Mouse (Mus musculus): ENCODE measurements around the gene Cldn7.

Cldn7 gene

DNA sequence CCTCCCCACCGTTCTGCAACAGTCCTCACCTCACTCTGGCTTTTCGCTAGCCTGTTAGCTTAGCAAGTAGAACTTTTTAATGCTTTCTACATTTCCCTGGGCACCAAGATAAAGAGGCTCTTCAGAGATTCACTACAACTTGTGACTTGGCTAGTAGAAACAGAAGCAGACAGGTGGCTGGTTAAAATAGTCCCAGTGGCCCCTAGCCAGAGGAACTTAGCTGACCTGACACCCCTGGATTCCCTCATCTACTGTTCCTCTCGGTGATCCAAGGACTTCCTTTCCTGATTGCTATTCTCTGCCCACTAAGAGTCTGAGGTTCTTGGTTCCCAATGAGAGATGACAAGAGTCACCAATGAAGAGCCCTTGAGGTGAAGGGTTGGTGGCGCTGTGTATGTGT, 18.8 kb downstream of the Cldn7 start:
- TF ChIP-seq NANOG (IDR thresholded peaks at IDR 0.05; ENCODE audit: borderline replicate concordance, low read length) (no peak), CTCF (conservative IDR thresholded peaks at IDR 0.05; ENCODE audit: low read length) (no peak), POU5F1 (IDR thresholded peaks at IDR 0.05; ENCODE audit: borderline replicate concordance, low read length) (no peak)
- H3K9me3 ChIP-seq (ENCODE audit: low read length), result no peaks in the 10 kb centered on the region
- H3K27me3 ChIP-seq (ENCODE audit: insufficient read depth, low read length), result no peaks in the 10 kb centered on the region
- H3K36me3 ChIP-seq (ENCODE audit: insufficient read depth, low read length), result peaks cover 60% of the 10 kb centered on the region
- H3K4me3 ChIP-seq (replicated peaks; ENCODE audit: low read length), result no peak overlapping the region
- H3K4me1 ChIP-seq (replicated peaks; ENCODE audit: low read depth, low read length), result peaks cover 31% of the 10 kb centered on the region

GRCm38 (mm10) chr11:69984431-69984830, 19.9 kb downstream of the Cldn7 start:
- Histone ChIP-seq H3K4me1 (replicated peaks; ENCODE audit: low read depth, low read length) (peaks cover 22% of the 10 kb centered on the region), H3K9me3 (ENCODE audit: low read length) (no peaks in the 10 kb centered on the region), H3K4me3 (replicated peaks; ENCODE audit: low read length) (no peak overlapping the region), H3K36me3 (ENCODE audit: insufficient read depth, low read length) (peaks cover 65% of the 10 kb centered on the region), H3K27me3 (ENCODE audit: insufficient read depth, low read length) (no peaks in the 10 kb centered on the region)
- TF ChIP-seq POU5F1 (IDR thresholded peaks at IDR 0.05; ENCODE audit: borderline replicate concordance, low read length) (no peak), CTCF (conservative IDR thresholded peaks at IDR 0.05; ENCODE audit: low read length) (no peak)

DNA sequence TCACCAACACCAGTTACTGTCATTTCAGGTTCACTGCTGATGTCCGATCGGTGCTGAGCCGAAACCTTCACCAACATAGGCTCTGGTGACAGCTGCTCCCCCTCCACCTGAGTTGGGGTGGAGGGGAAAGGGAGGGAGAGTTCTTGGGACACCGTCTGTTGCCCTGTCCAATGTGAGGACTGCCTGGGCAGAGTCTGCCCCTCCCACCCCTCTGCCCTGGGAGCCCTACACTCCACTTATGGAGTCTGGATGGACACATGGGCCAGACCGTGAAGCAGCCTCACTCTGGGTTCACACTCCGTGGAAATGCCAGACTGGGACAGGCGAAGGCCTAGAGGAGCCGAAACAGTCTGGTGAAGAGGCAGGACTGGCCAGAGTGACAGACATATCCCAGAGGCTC, 25.4 kb downstream of the Cldn7 start:
- Histone ChIP-seq H3K4me3 (replicated peaks; ENCODE audit: low read length) (no peak overlapping the region), H3K36me3 (ENCODE audit: insufficient read depth, low read length) (peaks cover 74% of the 10 kb centered on the region), H3K27me3 (ENCODE audit: insufficient read depth, low read length) (no peaks in the 10 kb centered on the region), H3K9me3 (ENCODE audit: low read length) (no peaks in the 10 kb centered on the region), H3K4me1 (replicated peaks; ENCODE audit: low read depth, low read length) (peaks cover 34% of the 10 kb centered on the region)
- TF ChIP-seq NANOG (IDR thresholded peaks at IDR 0.05; ENCODE audit: borderline replicate concordance, low read length) (no peak), POU5F1 (IDR thresholded peaks at IDR 0.05; ENCODE audit: borderline replicate concordance, low read length) (no peak), CTCF (conservative IDR thresholded peaks at IDR 0.05; ENCODE audit: low read length) (no peak)

DNA sequence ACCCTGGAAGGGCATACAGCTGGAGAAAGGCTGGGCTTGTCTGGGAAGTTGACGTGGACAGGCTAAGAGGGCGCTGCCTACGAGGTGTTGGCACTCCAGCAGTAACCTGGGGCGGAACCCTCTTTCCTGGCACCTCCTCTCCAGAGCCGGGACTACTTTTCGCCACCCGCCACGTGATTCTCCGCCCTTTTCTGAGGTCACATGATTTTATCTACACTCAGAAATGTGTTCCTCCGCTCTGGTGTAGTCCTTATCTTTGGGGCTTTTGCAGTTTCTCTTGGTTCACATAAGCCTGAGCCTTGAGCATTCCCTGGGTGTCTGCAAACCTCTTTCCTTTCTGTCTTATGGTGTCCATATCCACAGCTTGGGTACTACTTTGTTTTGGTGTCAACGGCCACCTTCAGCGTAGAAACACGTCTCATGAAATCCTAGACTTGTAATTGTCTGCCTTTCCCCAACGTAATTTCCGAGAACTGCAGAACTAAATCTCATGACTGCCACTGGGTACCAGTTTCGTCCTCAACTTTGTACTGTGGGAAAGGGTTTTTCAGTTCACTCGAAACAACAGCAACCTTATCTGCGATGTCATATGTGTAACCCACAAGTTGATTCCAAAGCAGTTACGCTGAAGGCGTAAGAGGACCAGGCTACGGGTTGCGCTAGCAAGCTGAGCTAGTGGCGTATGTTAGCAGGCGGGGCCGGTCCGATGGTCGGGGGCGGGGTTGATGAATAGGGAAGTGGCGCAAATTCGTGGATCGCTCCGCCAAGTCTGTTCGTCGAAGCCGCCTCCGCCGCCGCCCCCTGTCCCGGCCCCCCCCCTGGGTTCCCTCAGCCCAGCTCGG, 26.5 kb downstream of the Cldn7 start, which contains the start of gene Gabarap:
Gabarap (plus strand) TSS at position 294 of the 842 bp plus-strand sequence.
- Histone ChIP-seq H3K36me3 (ENCODE audit: insufficient read depth, low read length) (peaks cover 64% of the 10 kb centered on the region), H3K4me3 (replicated peaks; ENCODE audit: low read length) (peak within 1 kb of the TSS; percentile 89), H3K27me3 (ENCODE audit: insufficient read depth, low read length) (no peaks in the 10 kb centered on the region), H3K9me3 (ENCODE audit: low read length) (no peaks in the 10 kb centered on the region), H3K4me1 (replicated peaks; ENCODE audit: low read depth, low read length) (peaks cover 36% of the 10 kb centered on the region)
- TF ChIP-seq CTCF (conservative IDR thresholded peaks at IDR 0.05; ENCODE audit: low read length) (no peak), NANOG (IDR thresholded peaks at IDR 0.05; ENCODE audit: borderline replicate concordance, low read length) (no peak), POU5F1 (IDR thresholded peaks at IDR 0.05; ENCODE audit: borderline replicate concordance, low read length) (no peak)

GRCm38 (mm10) chr11:69991711-69992110, 27.1 kb downstream of the Cldn7 start:
- no peak for TF ChIP-seq POU5F1 (IDR thresholded peaks at IDR 0.05; ENCODE audit: borderline replicate concordance, low read length)
- no peak for TF ChIP-seq NANOG (IDR thresholded peaks at IDR 0.05; ENCODE audit: borderline replicate concordance, low read length)
- TF ChIP-seq CTCF (conservative IDR thresholded peaks at IDR 0.05; ENCODE audit: low read length), result no peak
- H3K4me3 ChIP-seq (replicated peaks; ENCODE audit: low read length), result peak overlapping the region; percentile 89
- H3K9me3 ChIP-seq (ENCODE audit: low read length), result no peaks in the 10 kb centered on the region
- peaks cover 36% of the 10 kb centered on the region for H3K4me1 ChIP-seq (replicated peaks; ENCODE audit: low read depth, low read length)
- H3K36me3 ChIP-seq (ENCODE audit: insufficient read depth, low read length), result peaks cover 58% of the 10 kb centered on the region
- no peaks in the 10 kb centered on the region for H3K27me3 ChIP-seq (ENCODE audit: insufficient read depth, low read length)

DNA sequence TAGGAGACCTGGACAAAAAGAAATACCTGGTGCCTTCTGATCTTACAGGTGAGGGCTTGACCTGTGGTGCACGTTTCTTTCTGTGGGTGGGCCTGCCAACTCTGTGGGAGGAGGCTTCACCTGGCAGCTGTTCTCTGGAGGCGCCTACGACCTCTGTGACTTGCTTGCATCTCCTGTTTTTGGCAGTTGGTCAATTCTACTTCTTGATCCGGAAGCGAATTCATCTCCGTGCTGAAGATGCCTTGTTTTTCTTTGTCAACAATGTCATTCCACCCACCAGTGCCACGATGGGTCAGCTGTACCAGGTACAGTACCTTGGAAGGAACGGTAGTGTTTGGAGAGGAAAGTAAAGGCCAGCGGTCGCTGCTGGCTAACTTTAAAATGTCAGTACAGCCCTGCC, 27.8 kb downstream of the Cldn7 start:
- no peaks in the 10 kb centered on the region for H3K9me3 ChIP-seq (ENCODE audit: low read length)
- TF ChIP-seq CTCF (conservative IDR thresholded peaks at IDR 0.05; ENCODE audit: low read length) (no peak), NANOG (IDR thresholded peaks at IDR 0.05; ENCODE audit: borderline replicate concordance, low read length) (no peak), POU5F1 (IDR thresholded peaks at IDR 0.05; ENCODE audit: borderline replicate concordance, low read length) (no peak)

GRCm38 (mm10) chr11:69992932-69993331, 28.4 kb downstream of the Cldn7 start:
- H3K9me3 ChIP-seq (ENCODE audit: low read length), result no peaks in the 10 kb centered on the region
- TF ChIP-seq POU5F1 (IDR thresholded peaks at IDR 0.05; ENCODE audit: borderline replicate concordance, low read length) (no peak), CTCF (conservative IDR thresholded peaks at IDR 0.05; ENCODE audit: low read length) (no peak), NANOG (IDR thresholded peaks at IDR 0.05; ENCODE audit: borderline replicate concordance, low read length) (no peak)
- peaks cover 42% of the 10 kb centered on the region for H3K4me1 ChIP-seq (replicated peaks; ENCODE audit: low read depth, low read length)
- H3K36me3 ChIP-seq (ENCODE audit: insufficient read depth, low read length), result peaks cover 51% of the 10 kb centered on the region
- no peak overlapping the region for H3K4me3 ChIP-seq (replicated peaks; ENCODE audit: low read length)
- no peaks in the 10 kb centered on the region for H3K27me3 ChIP-seq (ENCODE audit: insufficient read depth, low read length)

More for the DNA sequence above, 27.8 kb downstream of the Cldn7 start:
- Histone ChIP-seq H3K36me3 (ENCODE audit: insufficient read depth, low read length) (peaks cover 51% of the 10 kb centered on the region), H3K4me1 (replicated peaks; ENCODE audit: low read depth, low read length) (peaks cover 37% of the 10 kb centered on the region), H3K27me3 (ENCODE audit: insufficient read depth, low read length) (no peaks in the 10 kb centered on the region), H3K4me3 (replicated peaks; ENCODE audit: low read length) (peak overlapping the region; percentile 89)

DNA sequence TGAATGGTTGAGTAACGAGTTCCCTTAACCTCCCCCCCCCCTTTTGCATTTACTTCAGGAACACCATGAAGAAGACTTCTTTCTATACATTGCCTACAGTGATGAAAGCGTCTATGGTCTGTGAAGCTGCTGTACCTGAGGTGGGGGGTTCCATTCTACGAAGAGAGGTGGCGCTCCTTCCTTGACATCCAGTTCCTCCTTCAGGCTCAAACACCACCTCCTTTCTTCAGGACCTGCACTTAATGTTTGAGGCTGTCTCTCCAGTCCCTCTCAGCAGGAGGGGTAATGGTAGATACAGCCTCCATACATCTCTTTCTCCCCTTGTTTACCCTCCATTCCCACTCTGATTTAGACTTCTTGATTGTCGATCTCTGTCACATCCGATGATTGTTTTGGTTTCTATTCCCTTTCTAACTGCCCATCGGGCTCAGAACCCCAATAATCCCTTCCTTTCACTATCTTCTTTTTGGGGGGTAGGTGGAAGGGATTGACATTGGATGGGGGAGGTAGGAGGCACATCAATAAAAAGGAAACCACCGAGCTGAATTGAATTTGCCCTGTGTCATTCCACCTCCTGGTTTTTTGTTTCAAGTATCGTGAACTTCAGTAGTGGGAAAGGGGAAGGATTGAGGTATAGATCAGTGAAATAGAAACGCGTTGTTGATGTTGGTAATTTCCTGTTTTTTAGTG, 30.0 kb downstream of the Cldn7 start:
- no peak for TF ChIP-seq POU5F1 (IDR thresholded peaks at IDR 0.05; ENCODE audit: borderline replicate concordance, low read length)
- TF ChIP-seq CTCF (conservative IDR thresholded peaks at IDR 0.05; ENCODE audit: low read length), result no peak
- TF ChIP-seq NANOG (IDR thresholded peaks at IDR 0.05; ENCODE audit: borderline replicate concordance, low read length), result no peak
- Histone ChIP-seq H3K4me3 (replicated peaks; ENCODE audit: low read length) (peak overlapping the region; percentile 100; the same call in 1 of the 2 replicates), H3K9me3 (ENCODE audit: low read length) (no peaks in the 10 kb centered on the region), H3K36me3 (ENCODE audit: insufficient read depth, low read length) (peaks cover 51% of the 10 kb centered on the region), H3K27me3 (ENCODE audit: insufficient read depth, low read length) (no peaks in the 10 kb centered on the region), H3K4me1 (replicated peaks; ENCODE audit: low read depth, low read length) (peaks cover 58% of the 10 kb centered on the region)
